In genomic region chr2:82052338-82053184, GRCm38 (mm10) we compare ENCODE assay signal across 8 mouse cellular contexts. TPM values are rescaled to one million over a fixed set of nuclear protein-coding genes. Genes with fewer than 3 reads are reported as not detected.
DNase-seq lines count a peak whose midpoint lies in the region; ATAC-seq and TF ChIP-seq lines count a peak whose summit lies in the region.

No protein-coding gene starts in this region.

- H3K4me2 ChIP-seq in lung, postnatal 0 days (replicated peaks; ENCODE audit: low read depth, low read length) = peak overlapping the region; percentile 94
- peak overlapping the region; percentile 62 for H3K4me2 ChIP-seq in hindbrain, embryonic 14.5 days (replicated peaks)
- peak overlapping the region; percentile 99 for H3K4me2 ChIP-seq in limb, embryonic 14.5 days (replicated peaks; ENCODE audit: low read depth, low read length, severe bottlenecking)

- peak overlapping the region; percentile 44 for H3K4me3 ChIP-seq in lung, postnatal 0 days (ENCODE audit: low read depth, low read length)
- peak overlapping the region; percentile 88 for H3K4me3 ChIP-seq in hindbrain, embryonic 14.5 days (replicated peaks; ENCODE audit: low read length)
- peak overlapping the region; percentile 59 for H3K4me3 ChIP-seq in limb, embryonic 14.5 days (replicated peaks; ENCODE audit: low read length)

- no peaks in the 10 kb centered on the region for H3K36me3 ChIP-seq in lung, postnatal 0 days (ENCODE audit: insufficient read depth, low read length)
- H3K36me3 ChIP-seq in hindbrain, embryonic 14.5 days (replicated peaks; ENCODE audit: control insufficient read depth, insufficient read depth) = no peaks in the 10 kb centered on the region
- H3K36me3 ChIP-seq in limb, embryonic 14.5 days (ENCODE audit: control insufficient read depth, insufficient read depth, low read length) = no peaks in the 10 kb centered on the region

- H3K9ac ChIP-seq in lung, postnatal 0 days (replicated peaks; ENCODE audit: low read depth) = no peak overlapping the region
- peak overlapping the region; percentile 92 for H3K9ac ChIP-seq in hindbrain, embryonic 14.5 days
- H3K9ac ChIP-seq in limb, embryonic 14.5 days (ENCODE audit: low read depth, low read length, severe bottlenecking) = peak overlapping the region; percentile 58

- H3K4me1 ChIP-seq in lung, postnatal 0 days (ENCODE audit: insufficient read depth, low read depth, low read length) = no peaks in the 10 kb centered on the region
- peaks cover 14% of the 10 kb centered on the region; the same call in 1 of the 2 replicates for H3K4me1 ChIP-seq in hindbrain, embryonic 14.5 days (replicated peaks; ENCODE audit: control insufficient read depth, insufficient read depth, low read length)
- H3K4me1 ChIP-seq in limb, embryonic 14.5 days (ENCODE audit: control insufficient read depth, insufficient read depth, low read length) = 0 out of 2 replicates have a peak, but pooled peaks cover 3% of the 10 kb centered on the region

- ATAC-seq in lung, postnatal 0 days = peak; percentile 53
- peak; percentile 74 for ATAC-seq in hindbrain, embryonic 14.5 days (ENCODE audit: low FRiP score)
- ATAC-seq in limb, embryonic 14.5 days (ENCODE audit: low FRiP score, low read depth) = peak; percentile 7; the same call in 1 of the 2 replicates
- no peak for ATAC-seq in monocyte, adult 5-6 weeks (replicated peaks; ENCODE audit: insufficient number of reproducible peaks, low FRiP score, low TSS enrichment, poor library complexity, severe bottlenecking)

- WGBS in lung, postnatal 0 days = 6% methylated on average over 29 of the region's 34 CpGs
- 2% methylated on average over 34 of the region's 34 CpGs for WGBS in hindbrain, embryonic 14.5 days
- 4% methylated on average over 26 of the region's 34 CpGs for WGBS in limb, embryonic 14.5 days

- TF ChIP-seq POLR2A in limb, embryonic 14.5 days (IDR thresholded peaks at IDR 0.05; ENCODE audit: borderline replicate concordance, extremely low read depth, insufficient read depth, insufficient read length) = no peak

- no peak overlapping the region for H3K27ac ChIP-seq in lung, postnatal 0 days (ENCODE audit: low read length)
- H3K27ac ChIP-seq in hindbrain, embryonic 14.5 days = peak overlapping the region; percentile 96
- no peak overlapping the region for H3K27ac ChIP-seq in limb, embryonic 14.5 days (replicated peaks; ENCODE audit: low read depth, low read length)

- no peaks in the 10 kb centered on the region for H3K9me3 ChIP-seq in lung, postnatal 0 days (ENCODE audit: low read length)
- no peaks in the 10 kb centered on the region for H3K9me3 ChIP-seq in hindbrain, embryonic 14.5 days (ENCODE audit: control insufficient read depth, low read length)
- no peaks in the 10 kb centered on the region for H3K9me3 ChIP-seq in limb, embryonic 14.5 days (ENCODE audit: control insufficient read depth, low read length)

- no peak for TF ChIP-seq EP300 in lung, postnatal 0 days (IDR thresholded peaks at IDR 0.05)

- H3K27me3 ChIP-seq in lung, postnatal 0 days (replicated peaks; ENCODE audit: insufficient read depth, low read length) = peaks cover 17% of the 10 kb centered on the region; the same call in 1 of the 2 replicates
- 0 out of 2 replicates have a peak, but pooled peaks cover 3% of the 10 kb centered on the region for H3K27me3 ChIP-seq in hindbrain, embryonic 14.5 days (ENCODE audit: control insufficient read depth, insufficient read depth, low read length)
- H3K27me3 ChIP-seq in limb, embryonic 14.5 days (ENCODE audit: control insufficient read depth, insufficient read depth, low read length) = peaks cover 39% of the 10 kb centered on the region

- TF ChIP-seq CTCF in lung, postnatal 0 days (IDR thresholded peaks at IDR 0.05) = no peak

- no peak for DNase-seq in lung, postnatal 0 days (ENCODE audit: low spot score)
- no peak for DNase-seq in lung, adult 18-20 months
- DNase-seq in embryo, embryonic 11 days = peak; percentile 50
- DNase-seq in hindbrain, embryonic 14.5 days (ENCODE audit: low spot score) = peak; percentile 71
- DNase-seq in limb, embryonic 14.5 days (ENCODE audit: low spot score) = peak; percentile 4
- DNase-seq in right cerebral cortex, adult 18-20 months = peak; percentile 63
- no peak for DNase-seq in thymus, postnatal 10 days (ENCODE audit: low spot score in 2 of 2)

RNA-seq across cellular contexts. Expression of gene Zfp804a, which starts 0.5 kb away (rescaled TPM):
- polyA plus RNA-seq in lung, postnatal 0 days (2015; fragmentation: Nextera tagmentation; extraction: Ambion mirVana) = not detected in 2 replicates
- polyA plus RNA-seq in hindbrain, embryonic 14.5 days (2014; fragmentation: Nextera tagmentation; extraction: Ambion mirVana) = 17.2 and 19.2 TPM in 2 replicates
- polyA plus RNA-seq in limb, embryonic 14.5 days (2012; rRNA removed) = 0.60 and 0.91 TPM in 2 replicates
- 0.73 and 0.93 TPM in 2 replicates for polyA plus RNA-seq in limb, embryonic 14.5 days (2014; fragmentation: Nextera tagmentation; extraction: Ambion mirVana)
- total RNA-seq in monocyte, adult 5-6 weeks (2017) = not detected in 3 replicates

Comparison
In these comparisons a context has a peak if more than half of its experiments do, and no peak if none do; other contexts are left out.
1. DNase-seq: peak in embryo, embryonic 11 days (single experiment), hindbrain, embryonic 14.5 days (single experiment), limb, embryonic 14.5 days (single experiment) and right cerebral cortex, adult 18-20 months (single experiment); none in lung, postnatal 0 days (single experiment), lung, adult 18-20 months (0 of 2) and thymus, postnatal 10 days (0 of 2).
2. Peak in every context shown above with its lines, with median percentiles within 50 percentile points of each other: H3K4me2 ChIP-seq and H3K4me3 ChIP-seq.